Mouse (Mus musculus) embryonic facial prominence, embryonic 13.5 days (tissue): ENCODE data around the gene Gm44965. TPM values are rescaled to one million over a fixed set of nuclear protein-coding genes. Genes with fewer than 3 reads are reported as not detected.

Experiments
- polyA plus RNA-seq: library from polyadenylated mRNA; unstranded; fragments of >200 nt; fragmentation: Nextera tagmentation; extraction: Ambion mirVana; gene quantifications from 2 replicates; pipeline ENCODE4 v1.2.1, GENCODE M21; 2015

The Gm44965 gene
- polyA plus RNA-seq, 1 experiment from 2014 or later, result not detected

Other genes with a start within 250 kb of the Gm44965 start
- gene Krba1, start 198.4 kb upstream of the Gm44965 start, polyA plus RNA-seq, result 25.8 and 28.0 TPM in 2 replicates
- gene Zfp467, start 148.1 kb upstream of the Gm44965 start, polyA plus RNA-seq, result 30.2 and 31.6 TPM in 2 replicates
- gene Sspo, start 145.7 kb upstream of the Gm44965 start, polyA plus RNA-seq, result 0.25 and 0.46 TPM in 2 replicates
- gene Atp6v0e2, start 56.3 kb upstream of the Gm44965 start, polyA plus RNA-seq, result 13.4 and 13.9 TPM in 2 replicates
- gene Lrrc61, start 39.1 kb upstream of the Gm44965 start, polyA plus RNA-seq, result 10.5 and 10.8 TPM in 2 replicates
- gene Rarres2, start 21.2 kb upstream of the Gm44965 start, polyA plus RNA-seq, result 4.5 and 5.5 TPM in 2 replicates
- gene Gm45021, start 4.3 kb upstream of the Gm44965 start, polyA plus RNA-seq, result not detected in 2 replicates
- gene Repin1, start 58 bp upstream of the Gm44965 start, polyA plus RNA-seq, result 23.0 and 24.2 TPM in 2 replicates
- gene Zfp775, start 8.1 kb downstream of the Gm44965 start, polyA plus RNA-seq, result 5.4 and 9.8 TPM in 2 replicates
- 1.3 and 1.5 TPM in 2 replicates for gene AI854703, start 32.8 kb downstream of the Gm44965 start, polyA plus RNA-seq
- 0.46 and 0.98 TPM in 2 replicates for gene Gimap8, start 53.3 kb downstream of the Gm44965 start, polyA plus RNA-seq
- 13.6 and 17.1 TPM in 2 replicates for gene Gimap9, start 82.2 kb downstream of the Gm44965 start, polyA plus RNA-seq
- gene Gimap4, start 90.6 kb downstream of the Gm44965 start, polyA plus RNA-seq, result 10.9 and 11.4 TPM in 2 replicates
- 15.5 and 20.3 TPM in 2 replicates for gene Gimap6, start 114.3 kb downstream of the Gm44965 start, polyA plus RNA-seq
- gene Gm28053, start 124.7 kb downstream of the Gm44965 start, polyA plus RNA-seq, result 1.4 and 1.6 TPM in 2 replicates
- gene Gimap7, start 124.7 kb downstream of the Gm44965 start, polyA plus RNA-seq, result not detected in 2 replicates
- gene Gimap1, start 145.1 kb downstream of the Gm44965 start, polyA plus RNA-seq, result 8.0 and 9.0 TPM in 2 replicates
- gene Gimap5, start 152.3 kb downstream of the Gm44965 start, polyA plus RNA-seq, result 2.3 and 3.8 TPM in 2 replicates
- gene Gimap3, start 176.9 kb downstream of the Gm44965 start, polyA plus RNA-seq, result not detected in 2 replicates
- gene Tmem176a, start 247.0 kb downstream of the Gm44965 start, polyA plus RNA-seq, result 49.3 and 51.9 TPM in 2 replicates
- gene Tmem176b, start 247.6 kb downstream of the Gm44965 start, polyA plus RNA-seq, result 171 and 177 TPM in 2 replicates